Mouse (Mus musculus) CH12.LX (cell line): ENCODE data around the gene Pigu. TPM values are rescaled to one million over a fixed set of nuclear protein-coding genes. Genes with fewer than 3 reads are reported as not detected.

Experiments
- DNase-seq: peaks from one replicate; pipeline ENCODE4 v3.0.0-alpha.2; 2013; ENCODE audit errors: extremely low read depth
- H3K27ac ChIP-seq: 2 replicates; pipeline ENCODE4 v1.5.1; 2012; ENCODE audit warnings: low read depth, mild to moderate bottlenecking, control low read depth, moderate library complexity; ENCODE audit not compliant: insufficient read depth
- H3K27me3 ChIP-seq: replicated peaks from 2 replicates; pipeline ENCODE3; 2012; ENCODE audit warnings: inconsistent platforms
- H3K36me3 ChIP-seq, 2 experiments: replicated peaks in 1 of 2; 2 replicates each; pipeline versions ENCODE3 to v1.6.1; 2012; ENCODE audit warnings: inconsistent platforms in 1 of 2, low read length in 1 of 2, mild to moderate bottlenecking in 1 of 2, mixed read lengths in 1 of 2, moderate library complexity in 1 of 2; ENCODE audit not compliant: control insufficient read depth in 1 of 2, insufficient read depth in 1 of 2
- H3K4me1 ChIP-seq, 2 experiments: 2 replicates each; pipeline ENCODE4 v1.6.1; 2012; ENCODE audit warnings: inconsistent platforms in 1 of 2, moderate library complexity in 1 of 2; ENCODE audit not compliant: insufficient read depth in 2 of 2, control insufficient read depth in 1 of 2
- H3K4me2 ChIP-seq: 2 replicates; pipeline ENCODE4 v1.6.1; 2012; ENCODE audit warnings: low read depth, mild to moderate bottlenecking, control low read depth; ENCODE audit not compliant: poor library complexity, insufficient read depth, severe bottlenecking
- H3K4me3 ChIP-seq, 3 experiments: fragments of 150-350 bp in 1 of 3; sonication (generic) in 1 of 3; replicated peaks in 1 of 3; 2 replicates each; pipeline versions ENCODE3 to v1.5.1; 2011 to 2012; ENCODE audit warnings: low read depth in 2 of 3, low read length in 2 of 3, mild to moderate bottlenecking in 2 of 3, moderate library complexity in 2 of 3, control low read depth in 1 of 3, improper control_type of control experiment in 1 of 3, inconsistent platforms in 1 of 3, mixed read lengths in 1 of 3; ENCODE audit not compliant: poor library complexity in 1 of 3
- H3K79me2 ChIP-seq: replicated peaks from 2 replicates; pipeline ENCODE4 v1.6.1; 2012; ENCODE audit warnings: mild to moderate bottlenecking, moderate library complexity; ENCODE audit not compliant: control insufficient read depth, poor library complexity, insufficient read depth, severe bottlenecking; ENCODE audit errors: extremely low read depth
- H3K9ac ChIP-seq: 2 replicates; pipeline ENCODE4 v1.6.1; 2012; ENCODE audit warnings: low read depth, mild to moderate bottlenecking, control low read depth, moderate library complexity; ENCODE audit not compliant: insufficient read depth
- H3K9me3 ChIP-seq: replicated peaks from 2 replicates; pipeline ENCODE3; 2012; ENCODE audit warnings: low read length, inconsistent platforms, mixed read lengths
- CHD2 ChIP-seq: IDR thresholded peaks from 2 replicates; pipeline ENCODE4 v1.6.1; 2011; ENCODE audit warnings: low read length, improper control_type of control experiment
- CTCF ChIP-seq, 2 experiments: IDR thresholded peaks in 1 of 2; conservative IDR thresholded peaks in 1 of 2; 2 replicates each; pipeline ENCODE4 v1.5.1; 2011 to 2012; ENCODE audit warnings: low read depth in 2 of 2, low read length in 2 of 2, improper control_type of control experiment in 1 of 2, inconsistent platforms in 1 of 2, mild to moderate bottlenecking in 1 of 2, moderate library complexity in 1 of 2
- E2F4 ChIP-seq: IDR thresholded peaks from 2 replicates; pipeline ENCODE4 v1.6.1; 2011; ENCODE audit warnings: low read depth, low read length, improper control_type of control experiment; ENCODE audit not compliant: insufficient replicate concordance
- ELF1 ChIP-seq: IDR thresholded peaks from 2 replicates; pipeline ENCODE4 v1.6.1; 2014; ENCODE audit warnings: low read depth, mild to moderate bottlenecking, inconsistent platforms, low read length, improper control_type of control experiment
- EP300 ChIP-seq: IDR thresholded peaks from 2 replicates; pipeline ENCODE4 v1.6.1; 2011; ENCODE audit warnings: low read length, improper control_type of control experiment
- GABPA ChIP-seq: IDR thresholded peaks from 2 replicates; pipeline ENCODE4 v1.6.1; 2012; ENCODE audit warnings: low read depth, low read length, improper control_type of control experiment, inconsistent platforms; ENCODE audit not compliant: insufficient replicate concordance
- HCFC1 ChIP-seq: IDR thresholded peaks from 2 replicates; pipeline ENCODE4 v1.6.1; 2012; ENCODE audit warnings: low read depth, mild to moderate bottlenecking, inconsistent platforms, low read length, improper control_type of control experiment
- IRF4 ChIP-seq: IDR thresholded peaks from 2 replicates; pipeline ENCODE4 v1.6.1; 2014; ENCODE audit warnings: low read depth, mild to moderate bottlenecking, inconsistent platforms, low read length, improper control_type of control experiment
- JUN ChIP-seq: IDR thresholded peaks from 2 replicates; pipeline ENCODE4 v1.6.1; 2011; ENCODE audit warnings: low read depth, mild to moderate bottlenecking, low read length, improper control_type of control experiment, moderate library complexity; ENCODE audit not compliant: insufficient read depth
- JUND ChIP-seq: conservative IDR thresholded peaks from 2 replicates; pipeline ENCODE4 v1.6.1; 2011; ENCODE audit warnings: low read depth, low read length, improper control_type of control experiment
- KAT2A ChIP-seq: IDR thresholded peaks from 2 replicates; pipeline ENCODE4 v1.6.1; 2012; ENCODE audit warnings: low read length, improper control_type of control experiment, inconsistent platforms; ENCODE audit not compliant: insufficient replicate concordance
- MAX ChIP-seq: IDR thresholded peaks from 2 replicates; pipeline ENCODE4 v1.6.1; 2011; ENCODE audit warnings: low read length, improper control_type of control experiment
- MAZ ChIP-seq: IDR thresholded peaks from 2 replicates; pipeline ENCODE4 v1.6.1; 2012; ENCODE audit warnings: low read depth, mild to moderate bottlenecking, inconsistent platforms, low read length, improper control_type of control experiment, moderate library complexity
- MEF2A ChIP-seq: IDR thresholded peaks from 2 replicates; pipeline ENCODE4 v1.6.1; 2014; ENCODE audit warnings: low read depth, mild to moderate bottlenecking, inconsistent platforms, low read length, improper control_type of control experiment, borderline replicate concordance
- MXI1 ChIP-seq: IDR thresholded peaks from 2 replicates; pipeline ENCODE4 v1.6.1; 2011; ENCODE audit warnings: mild to moderate bottlenecking, low read depth, low read length, improper control_type of control experiment
- NELFE ChIP-seq: IDR thresholded peaks from 2 replicates; pipeline ENCODE4 v1.6.1; 2011; ENCODE audit warnings: low read depth, low read length, improper control_type of control experiment
- NRF1 ChIP-seq: IDR thresholded peaks from 2 replicates; pipeline ENCODE4 v1.6.1; 2014; ENCODE audit warnings: low read depth, mild to moderate bottlenecking, inconsistent platforms, low read length, improper control_type of control experiment, moderate library complexity
- PAX5 ChIP-seq: IDR thresholded peaks from 2 replicates; pipeline ENCODE4 v1.6.1; 2012; ENCODE audit warnings: low read length, inconsistent platforms, mixed read lengths
- POLR2A ChIP-seq: IDR thresholded peaks from 2 replicates; pipeline ENCODE4 v1.6.1; 2011; ENCODE audit warnings: low read depth, mild to moderate bottlenecking, improper control_type of control experiment, low read length
- POLR2AphosphoS2 ChIP-seq: IDR thresholded peaks from 2 replicates; pipeline ENCODE4 v1.6.1; 2011; ENCODE audit warnings: low read depth, low read length, improper control_type of control experiment
- RCOR1 ChIP-seq: conservative IDR thresholded peaks from 2 replicates; pipeline ENCODE4 v1.6.1; 2012; ENCODE audit warnings: low read depth, mild to moderate bottlenecking, inconsistent platforms, low read length, improper control_type of control experiment
- TBP ChIP-seq: conservative IDR thresholded peaks from 2 replicates; pipeline ENCODE4 v1.6.1; 2011; ENCODE audit warnings: low read depth, low read length, improper control_type of control experiment
- TCF12 ChIP-seq: IDR thresholded peaks from 2 replicates; pipeline ENCODE4 v1.6.1; 2014; ENCODE audit warnings: low read depth, mild to moderate bottlenecking, inconsistent platforms, low read length, improper control_type of control experiment
- USF1 ChIP-seq: IDR thresholded peaks from 2 replicates; pipeline ENCODE4 v1.6.1; 2014; ENCODE audit warnings: low read depth, mild to moderate bottlenecking, inconsistent platforms, low read length, improper control_type of control experiment
- USF2 ChIP-seq: conservative IDR thresholded peaks from 2 replicates; pipeline ENCODE4 v1.6.1; 2011; ENCODE audit warnings: low read depth, low read length, improper control_type of control experiment
- dilution Hi-C: fragments of 300-500 bp; cut with MboI; formaldehyde crosslinking; loops from 2 replicates; pipeline ENCODE4 v1.14.3; 2020; ENCODE audit warnings: low sequenced_read_pairs; ENCODE audit not compliant: extremely low pct_unique_long_range_greater_than_20kb, extremely low pct_ligation_motif_present
- in situ Hi-C: fragments of 300-500 bp; cut with MboI; formaldehyde crosslinking; loops from 3 replicates; pipeline ENCODE4 v1.14.3; 2019; ENCODE audit warnings: low sequenced_read_pairs, low pct_ligation_motif_present, low pct_unique_long_range_greater_than_20kb, mixed read lengths
- polyA plus RNA-seq: library from polyadenylated mRNA; unstranded; fragments of >175 nt; gene quantifications from 2 replicates; pipeline ENCODE4 v1.2.1, GENCODE M21; 2012; ENCODE audit warnings: low read depth; ENCODE audit not compliant: insufficient read length
- total RNA-seq, 2 experiments: library from RNA; depleted of rRNA; stranded (reverse); fragments of 300-350 nt in 1 of 2; fragments of >200 nt in 1 of 2; gene quantifications; 2 replicates each; pipeline ENCODE4 v1.2.3; 2012 to 2014

The Pigu gene
- total and polyA plus RNA-seq, 3 experiments, result 29.0 to 57.3 (median 39.1) TPM

DNA sequence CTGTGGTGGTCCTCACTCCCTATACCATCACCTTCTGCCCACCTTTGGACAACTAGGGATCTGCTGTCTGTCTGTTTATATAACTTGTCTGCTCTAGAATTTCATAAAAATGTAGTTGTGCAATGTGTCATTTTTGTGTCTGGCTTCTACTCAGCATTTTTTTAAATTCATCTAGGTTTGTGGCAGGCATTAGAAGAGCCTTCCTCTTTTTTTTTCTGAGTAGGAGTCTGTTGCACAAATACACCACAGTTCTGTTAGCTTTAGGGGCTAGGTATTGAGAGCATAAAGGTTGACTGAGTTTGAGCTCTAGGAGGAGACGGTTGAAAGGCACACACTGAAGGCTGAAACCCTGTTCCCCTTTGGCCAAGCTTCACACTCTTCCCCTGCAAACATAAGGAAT lies 16.1 kb upstream of the Pigu start:
- no peaks in the 10 kb centered on the region for H3K9me3 ChIP-seq
- H3K27ac ChIP-seq, result no peak overlapping the region
- no peak for TF ChIP-seq E2F4
- no peak for TF ChIP-seq NELFE
- no peak for TF ChIP-seq GABPA
- no peak for TF ChIP-seq POLR2A
- no peak for TF ChIP-seq TBP
- TF ChIP-seq MEF2A, result no peak
- TF ChIP-seq ELF1, result no peak
- TF ChIP-seq HCFC1, result no peak
- no peak for TF ChIP-seq MXI1
- TF ChIP-seq POLR2AphosphoS2, result no peak
- no peak for TF ChIP-seq NRF1
- no peak for TF ChIP-seq PAX5
- no peak for TF ChIP-seq RCOR1
- no peak for TF ChIP-seq JUN
- TF ChIP-seq JUND, result no peak
- TF ChIP-seq EP300, result no peak
- TF ChIP-seq MAX, result no peak
- no peak for TF ChIP-seq KAT2A
- no peak for TF ChIP-seq MAZ
- no peaks in the 10 kb centered on the region for H3K79me2 ChIP-seq
- dilution Hi-C loops (no loop called here), in situ Hi-C loops (no loop called here)
- no peak overlapping the region for H3K4me2 ChIP-seq
- peaks cover 8% of the 10 kb centered on the region for H3K27me3 ChIP-seq
- H3K36me3 ChIP-seq, result no peaks in the 10 kb centered on the region
- no peak overlapping the region for H3K9ac ChIP-seq
- H3K4me3 ChIP-seq, result no peak overlapping the region
- H3K4me1 ChIP-seq, result 0 out of 4 replicates have a peak, but pooled peaks cover 0 to 3% of the 10 kb centered on the region in 2 experiments
- no peak for DNase-seq

- Histone ChIP-seq H3K4me2 (no peak overlapping the region), H3K27me3 (peaks cover 8% of the 10 kb centered on the region)
- no peak for TF ChIP-seq USF1
- TF ChIP-seq GABPA, result no peak
- TF ChIP-seq USF2, result no peak
- TF ChIP-seq TCF12, result no peak
- TF ChIP-seq MXI1, result no peak
- TF ChIP-seq IRF4, result no peak
- no peak for TF ChIP-seq JUND
- TF ChIP-seq CTCF (conservative IDR thresholded peaks at IDR 0.05 in 1 of 2, IDR thresholded peaks at IDR 0.05 in 1 of 2; ENCODE audit: low read depth in 2 of 2, low read length in 2 of 2), result no peak
- TF ChIP-seq CHD2, result no peak
- TF ChIP-seq, all 38 proteins: peak for 0
- Histone ChIP-seq H3K36me3 (no peaks in the 10 kb centered on the region), H3K9me3 (no peaks in the 10 kb centered on the region), H3K79me2 (no peaks in the 10 kb centered on the region), H3K4me1 (0 out of 4 replicates have a peak, but pooled peaks cover 0 to 3% of the 10 kb centered on the region in 2 experiments), H3K9ac (no peak overlapping the region), H3K27ac (no peak overlapping the region), H3K4me3 (no peak overlapping the region)
- in situ Hi-C loops (no loop called here), dilution Hi-C loops (no loop called here)
- DNase-seq, result no peak
Measured at GRCm38 (mm10) chr2:155372451-155372850, 15.2 kb upstream of the Pigu start.
